Mouse (Mus musculus) bone marrow, adult 2 months (tissue): ENCODE results near the gene Serinc2.

Experiments used
- CTCF ChIP-seq: fragments of 200-500 bp; IDR thresholded peaks from 2 replicates; pipeline ENCODE4 v1.5.1; 2011; ENCODE audit warnings: low read length, control low read depth; ENCODE audit not compliant: control insufficient read depth, insufficient read depth
- POLR2A ChIP-seq: fragments of 200-500 bp; IDR thresholded peaks from 2 replicates; pipeline ENCODE4 v1.6.1; 2011; ENCODE audit warnings: low read depth, mild to moderate bottlenecking, control low read depth, low read length, borderline replicate concordance; ENCODE audit not compliant: control insufficient read depth

DNA sequence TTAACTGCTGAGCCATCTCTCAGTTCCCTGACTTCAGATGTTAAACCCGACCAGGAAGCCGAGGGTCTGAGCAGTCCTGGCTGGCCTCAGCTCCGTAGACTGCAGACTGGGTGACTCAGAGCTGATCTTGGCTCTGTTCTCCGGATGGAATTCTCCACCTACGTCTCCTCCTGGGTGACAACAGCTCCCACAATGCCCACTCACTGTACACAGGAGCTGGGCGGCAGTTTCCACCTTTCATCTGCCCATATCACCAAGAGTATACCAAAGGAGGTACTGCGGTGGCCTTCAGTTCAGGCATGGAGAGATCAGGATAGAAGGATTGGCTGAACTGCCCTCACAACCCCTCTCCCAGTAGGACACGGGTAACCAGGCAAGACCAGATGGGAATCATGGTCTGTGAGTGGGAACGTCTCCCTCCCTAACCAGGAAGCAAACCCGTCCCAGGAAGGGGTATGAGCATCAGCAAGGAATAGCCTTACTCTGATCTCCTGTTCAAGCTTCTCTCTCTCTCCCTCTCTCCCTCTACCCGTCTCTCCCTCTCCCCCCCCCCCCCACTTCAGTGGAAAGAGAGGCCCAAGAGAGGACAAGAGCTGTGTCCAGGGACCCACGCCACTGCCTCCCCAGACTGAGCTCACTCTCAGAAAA, 5.2 kb downstream of the Serinc2 start:
- TF ChIP-seq CTCF (no peak), POLR2A (no peak)
